Comparison of ENCODE assay signal across 7 mouse cellular contexts in the genomic region with DNA sequence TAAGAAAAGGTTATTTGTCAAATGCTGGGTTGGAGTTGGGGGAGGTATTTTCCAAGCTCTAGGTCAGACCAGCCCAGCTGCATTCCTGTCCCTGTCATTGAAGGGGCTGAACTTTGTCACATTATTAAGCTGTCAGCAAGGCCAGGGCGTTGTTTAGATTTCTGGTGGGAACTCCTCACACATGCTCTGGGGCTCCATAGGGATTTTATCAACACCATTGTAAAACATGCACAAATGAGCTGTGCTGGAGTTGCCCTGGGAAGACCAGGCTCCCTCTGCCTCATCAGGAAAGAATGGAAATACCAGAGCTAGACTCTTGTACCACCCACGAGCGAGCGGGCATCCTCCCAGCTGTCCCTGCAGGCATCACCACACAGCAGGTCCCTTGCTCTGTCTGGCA.
DNase-seq lines count a peak whose midpoint lies in the region; ATAC-seq and TF ChIP-seq lines count a peak whose summit lies in the region.

No protein-coding gene starts in this region.

- no peak overlapping the region for H3K4me3 ChIP-seq in forebrain, postnatal 0 days (ENCODE audit: low read depth, low read length)
- H3K4me3 ChIP-seq in limb, embryonic 10.5 days = 0 out of 2 replicates have a peak overlapping the region, but pooled peaks have one; percentile 6

- H3K4me2 ChIP-seq in forebrain, postnatal 0 days (ENCODE audit: low read depth) = no peak overlapping the region

- 42% methylated on average over 4 of the region's 4 CpGs for WGBS in forebrain, postnatal 0 days
- WGBS in limb, embryonic 10.5 days = 16% methylated on average over 4 of the region's 4 CpGs

- H3K27me3 ChIP-seq in forebrain, postnatal 0 days (ENCODE audit: insufficient read depth, low read length) = no peaks in the 10 kb centered on the region
- H3K27me3 ChIP-seq in limb, embryonic 10.5 days (ENCODE audit: low read depth, poor library complexity, severe bottlenecking) = peaks cover 32% of the 10 kb centered on the region

- ATAC-seq in forebrain, postnatal 0 days = no peak

- peak; percentile 2 to 4 for DNase-seq in urinary bladder, adult 18-20 months (ENCODE audit: low spot score in 2 of 2)
- no peak for DNase-seq in urinary bladder, postnatal 10 days (ENCODE audit: low spot score)
- DNase-seq in forebrain, postnatal 0 days = no peak
- DNase-seq in limb, embryonic 10.5 days (ENCODE audit: low spot score) = peak; percentile 87
- peak; percentile 45 for DNase-seq in yolk sac, embryonic 10.5 days (ENCODE audit: low spot score)
- DNase-seq in cerebellum, adult 11-12 months = no peak
- DNase-seq in thymus, postnatal 36 days = no peak

- no peak overlapping the region for H3K9ac ChIP-seq in forebrain, postnatal 0 days

- no peaks in the 10 kb centered on the region for H3K36me3 ChIP-seq in forebrain, postnatal 0 days (ENCODE audit: insufficient read depth)
- H3K36me3 ChIP-seq in limb, embryonic 10.5 days = no peaks in the 10 kb centered on the region

- 0 out of 2 replicates have a peak overlapping the region, but pooled peaks have one; percentile 29 for H3K27ac ChIP-seq in forebrain, postnatal 0 days (ENCODE audit: low read depth, low read length)
- H3K27ac ChIP-seq in limb, embryonic 10.5 days = no peak overlapping the region

- no peaks in the 10 kb centered on the region for H3K9me3 ChIP-seq in forebrain, postnatal 0 days (ENCODE audit: low read length)
- H3K9me3 ChIP-seq in limb, embryonic 10.5 days (replicated peaks) = no peaks in the 10 kb centered on the region

- no peak for TF ChIP-seq CTCF in forebrain, postnatal 0 days (IDR thresholded peaks at IDR 0.05; ENCODE audit: low read depth)

- H3K4me1 ChIP-seq in forebrain, postnatal 0 days (ENCODE audit: insufficient read depth) = peaks cover 3% of the 10 kb centered on the region; the same call in 1 of the 2 replicates
- H3K4me1 ChIP-seq in limb, embryonic 10.5 days = peaks cover 36% of the 10 kb centered on the region

Comparison
In these comparisons a context has a peak if more than half of its experiments do, and no peak if none do; other contexts are left out.
1. DNase-seq: peak in urinary bladder, adult 18-20 months (2 of 2), limb, embryonic 10.5 days (single experiment) and yolk sac, embryonic 10.5 days (single experiment); none in urinary bladder, postnatal 10 days (single experiment), forebrain, postnatal 0 days (single experiment), cerebellum, adult 11-12 months (single experiment) and thymus, postnatal 36 days (0 of 2).